Mouse (Mus musculus): ENCODE data around the gene Arpp21. TPM values are rescaled to one million over a fixed set of nuclear protein-coding genes. Genes with fewer than 3 reads are reported as not detected.

Gene Arpp21
- total RNA-seq, 2 experiments from 2014 or later: 0.05 to 0.54 TPM

DNA sequence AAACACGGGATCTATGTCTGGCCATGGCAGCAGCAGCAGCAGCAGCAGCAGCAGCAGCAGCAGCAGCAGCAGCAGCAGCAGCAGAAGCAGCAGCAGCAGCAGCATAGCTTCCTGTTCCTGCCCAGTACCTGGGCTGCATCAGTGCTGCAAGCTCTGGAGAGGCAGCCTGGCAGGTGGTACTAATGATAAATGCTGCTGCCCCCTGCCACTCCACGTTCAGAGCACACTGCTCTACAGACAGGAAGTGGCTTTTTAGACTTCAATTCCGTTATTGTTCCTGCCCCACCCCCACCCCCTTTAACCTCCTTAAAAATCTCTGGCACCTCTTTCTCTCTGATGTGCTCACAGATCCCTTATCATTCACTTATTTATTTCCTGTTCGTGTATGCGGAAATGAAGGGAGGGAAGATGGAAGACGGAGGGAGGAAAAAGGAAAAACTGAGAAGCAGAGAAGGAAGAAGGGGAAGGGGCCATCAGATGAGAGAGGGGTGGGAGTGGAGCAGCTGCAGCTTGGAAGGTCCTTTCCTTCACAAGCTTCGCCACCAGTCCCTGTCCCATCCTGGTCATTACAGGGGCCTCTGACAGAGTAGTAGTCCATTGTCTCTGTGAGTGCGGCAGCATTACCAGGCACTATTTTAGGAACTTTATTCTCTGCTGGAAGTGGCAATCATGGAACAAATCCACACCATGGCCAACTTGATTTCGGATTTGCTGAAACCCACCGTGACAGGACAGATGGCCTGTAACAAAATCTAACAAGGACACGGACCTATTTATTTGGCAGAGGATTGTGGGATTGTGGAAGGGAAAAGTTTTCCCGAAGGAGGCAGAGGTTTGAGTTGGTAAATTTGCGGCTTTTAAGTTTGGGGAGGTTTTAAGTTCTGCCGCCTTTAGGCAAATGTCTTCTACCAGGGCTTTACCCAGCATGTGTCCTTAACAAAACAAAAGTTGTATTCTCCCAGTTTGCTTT, 49.1 kb downstream of the Arpp21 start:
- ATAC-seq (replicated peaks; ENCODE audit: poor library complexity, severe bottlenecking): peak; percentile 79

DNA sequence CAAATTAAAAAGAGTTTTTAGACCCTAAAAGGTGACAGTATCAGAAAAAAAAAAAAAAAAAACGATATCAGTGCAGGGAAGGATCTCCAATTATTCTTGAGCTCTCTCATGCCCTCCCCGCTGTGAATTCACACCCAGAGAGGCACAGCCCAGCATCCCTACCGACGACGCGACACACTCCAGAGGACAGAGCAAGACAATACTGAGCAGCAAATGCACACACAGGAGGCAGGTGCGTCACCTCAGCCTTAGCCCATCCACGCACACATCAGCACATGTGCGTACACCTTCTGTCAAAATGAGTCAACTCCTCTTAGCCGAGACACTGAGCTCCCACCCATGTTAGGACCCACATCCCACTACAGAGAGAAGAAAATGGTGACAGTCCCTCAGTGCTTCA, 50.0 kb downstream of the Arpp21 start:
- ATAC-seq (replicated peaks; ENCODE audit: poor library complexity, severe bottlenecking): no peak

GRCm38 (mm10) chr9:112182738-112183137, 53.0 kb downstream of the Arpp21 start:
- ATAC-seq (replicated peaks; ENCODE audit: poor library complexity, severe bottlenecking): peak; percentile 44

DNA sequence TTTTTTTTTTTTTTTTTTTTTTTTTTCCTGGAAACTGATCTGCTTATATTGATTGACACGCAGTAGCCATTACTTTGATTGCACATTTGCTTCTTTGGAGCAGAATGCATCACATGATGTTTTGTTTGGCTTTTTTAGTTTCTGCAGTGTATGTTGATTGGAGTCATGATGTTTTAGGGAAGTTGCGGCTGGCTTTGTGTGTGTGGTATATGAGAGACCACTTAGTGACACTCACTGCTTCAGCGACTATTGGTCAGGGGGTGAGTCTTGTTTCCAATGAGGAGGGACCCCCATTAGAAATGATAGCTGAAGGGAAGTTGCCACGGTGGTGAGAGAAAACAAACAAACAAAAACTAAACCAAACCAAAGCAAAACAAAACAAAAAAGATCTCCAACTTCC, 55.7 kb downstream of the Arpp21 start:
- ATAC-seq (replicated peaks; ENCODE audit: poor library complexity, severe bottlenecking): peak; percentile 95

- ATAC-seq (replicated peaks; ENCODE audit: poor library complexity, severe bottlenecking): no peak; the same call in 1 of the 2 replicates
These were observed 57.3 kb downstream of the Arpp21 start for GRCm38 (mm10) chr9:112178438-112178837.

GRCm38 (mm10) chr9:112177569-112177968, 58.2 kb downstream of the Arpp21 start:
- ATAC-seq (replicated peaks; ENCODE audit: poor library complexity, severe bottlenecking): no peak

- ATAC-seq (replicated peaks; ENCODE audit: poor library complexity, severe bottlenecking): no peak
These were observed 59.4 kb downstream of the Arpp21 start for GRCm38 (mm10) chr9:112176317-112176716.

GRCm38 (mm10) chr9:112174407-112175357, 61.1 kb downstream of the Arpp21 start:
- ATAC-seq (replicated peaks; ENCODE audit: poor library complexity, severe bottlenecking): peak; percentile 57

GRCm38 (mm10) chr9:112173778-112174177, 62.0 kb downstream of the Arpp21 start:
- no peak for ATAC-seq (replicated peaks; ENCODE audit: poor library complexity, severe bottlenecking)

DNA sequence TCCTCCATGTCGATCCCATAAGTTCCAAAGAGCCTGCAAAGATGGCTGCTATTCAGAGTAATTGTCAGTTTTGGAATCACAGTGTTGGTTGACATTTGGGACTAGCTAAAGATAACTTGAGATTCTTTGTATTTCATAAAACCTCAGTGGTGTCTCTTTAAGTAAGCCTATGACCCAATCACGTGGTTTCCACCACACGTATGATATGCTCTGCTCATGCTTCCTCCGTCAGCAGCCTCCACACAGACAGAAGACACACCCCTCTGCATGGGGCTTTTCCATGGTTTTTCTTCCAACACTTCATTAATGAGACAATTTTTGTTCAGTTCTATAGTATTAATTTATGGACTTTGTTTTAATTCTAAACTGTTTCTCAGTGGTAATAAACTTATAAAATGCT, 71.1 kb downstream of the Arpp21 start:
- peak; percentile 66 for ATAC-seq (replicated peaks; ENCODE audit: poor library complexity, severe bottlenecking)

GRCm38 (mm10) chr9:112160981-112161380, 74.8 kb downstream of the Arpp21 start:
- ATAC-seq (replicated peaks; ENCODE audit: poor library complexity, severe bottlenecking): no peak

DNA sequence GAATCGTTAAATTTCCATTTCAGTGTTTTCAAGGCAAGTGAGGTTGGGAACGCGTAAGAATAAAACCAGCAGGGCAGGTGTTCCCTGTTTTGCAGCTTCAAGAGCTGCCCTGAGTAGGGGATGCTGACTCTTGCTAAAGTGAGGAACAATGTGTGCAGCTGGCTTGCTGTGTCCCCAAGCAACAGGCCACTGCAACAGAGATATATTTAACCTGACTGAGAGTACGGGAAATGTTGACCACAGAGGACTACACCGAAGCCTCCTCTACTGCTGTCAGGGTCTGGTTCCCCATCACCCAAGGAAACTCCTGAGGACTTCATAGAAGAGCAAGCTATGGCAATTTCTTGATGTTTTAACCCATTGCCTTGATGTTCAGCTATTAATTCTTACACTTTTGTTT, 81.8 kb downstream of the Arpp21 start:
- no peak; the same call in 1 of the 2 replicates for ATAC-seq (replicated peaks; ENCODE audit: poor library complexity, severe bottlenecking)

DNA sequence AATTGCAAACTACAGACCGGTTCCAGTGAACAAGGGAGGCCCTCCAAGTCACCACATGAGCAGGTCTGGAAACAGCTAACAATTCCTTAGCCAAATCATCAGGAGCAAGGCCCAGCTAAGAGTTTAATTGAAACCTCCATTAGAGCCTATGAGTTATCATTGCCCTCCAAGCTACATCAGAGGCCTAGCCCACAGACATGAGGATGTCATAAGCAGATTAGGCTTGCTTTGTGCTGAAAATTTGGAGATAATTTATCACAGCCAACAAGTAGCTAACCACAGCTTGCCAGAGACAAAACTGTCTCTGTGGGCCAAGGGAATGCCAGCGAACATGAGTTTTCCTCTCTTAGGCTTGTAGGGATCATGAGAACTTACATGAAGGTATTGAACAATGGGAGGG, 83.0 kb downstream of the Arpp21 start:
- no peak for ATAC-seq (replicated peaks; ENCODE audit: poor library complexity, severe bottlenecking)

- ATAC-seq (replicated peaks; ENCODE audit: poor library complexity, severe bottlenecking): no peak
These were observed 84.6 kb downstream of the Arpp21 start for GRCm38 (mm10) chr9:112151177-112151576.

- 0 out of 2 replicates have a peak, but pooled peaks have one; percentile 22 for ATAC-seq (replicated peaks; ENCODE audit: poor library complexity, severe bottlenecking)
These were observed 95.1 kb downstream of the Arpp21 start for GRCm38 (mm10) chr9:112140658-112141057.

- ATAC-seq (replicated peaks; ENCODE audit: poor library complexity, severe bottlenecking): peak; percentile 35
These were observed 97.9 kb downstream of the Arpp21 start for GRCm38 (mm10) chr9:112137820-112138219.

DNA sequence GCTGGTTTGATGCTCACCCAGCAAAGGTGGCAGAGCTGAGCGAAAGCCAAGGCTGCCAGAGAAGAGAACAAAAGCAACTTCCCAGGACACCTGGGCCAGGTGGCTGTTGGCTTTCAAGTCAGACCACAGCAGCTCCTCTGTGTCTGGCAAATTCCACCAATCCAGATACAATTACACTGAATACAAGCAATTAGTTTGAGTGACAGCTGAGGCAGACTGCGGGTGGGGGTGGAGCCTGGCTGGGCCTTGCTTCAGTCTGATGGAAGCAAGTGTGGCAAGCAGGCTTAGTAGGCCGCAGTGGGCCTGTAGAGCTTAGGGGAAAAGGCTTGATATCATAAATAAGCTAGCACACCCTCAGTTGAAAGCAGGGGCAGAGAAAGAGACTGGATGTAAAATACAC, 104.9 kb downstream of the Arpp21 start:
- no peak for ATAC-seq (replicated peaks; ENCODE audit: poor library complexity, severe bottlenecking)

DNA sequence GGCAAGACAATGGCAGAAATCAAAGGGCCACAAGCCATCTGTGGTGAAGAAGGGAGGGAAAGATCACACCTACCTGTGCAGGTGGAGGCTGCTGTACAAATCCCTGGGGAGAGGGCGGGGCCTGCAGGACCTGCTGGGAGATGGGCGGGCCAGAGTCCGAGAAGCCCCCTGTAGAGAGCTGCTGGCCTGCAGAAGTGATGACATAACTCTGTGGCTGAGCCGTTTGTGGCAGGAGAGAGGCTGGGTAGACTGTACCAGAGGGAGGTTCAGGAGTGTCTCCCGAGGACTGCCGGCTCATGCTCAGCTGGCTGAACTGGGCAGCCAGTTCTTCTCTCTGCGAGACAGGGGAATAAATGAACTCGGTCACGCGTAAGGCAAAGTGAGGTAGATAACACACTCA, 111.1 kb downstream of the Arpp21 start:
- no peak for ATAC-seq (replicated peaks; ENCODE audit: poor library complexity, severe bottlenecking)

- ATAC-seq (replicated peaks; ENCODE audit: poor library complexity, severe bottlenecking): no peak
These were observed 111.6 kb downstream of the Arpp21 start for GRCm38 (mm10) chr9:112124184-112124583.

GRCm38 (mm10) chr9:112123421-112123828, 112.3 kb downstream of the Arpp21 start:
- ATAC-seq (replicated peaks; ENCODE audit: poor library complexity, severe bottlenecking): no peak

DNA sequence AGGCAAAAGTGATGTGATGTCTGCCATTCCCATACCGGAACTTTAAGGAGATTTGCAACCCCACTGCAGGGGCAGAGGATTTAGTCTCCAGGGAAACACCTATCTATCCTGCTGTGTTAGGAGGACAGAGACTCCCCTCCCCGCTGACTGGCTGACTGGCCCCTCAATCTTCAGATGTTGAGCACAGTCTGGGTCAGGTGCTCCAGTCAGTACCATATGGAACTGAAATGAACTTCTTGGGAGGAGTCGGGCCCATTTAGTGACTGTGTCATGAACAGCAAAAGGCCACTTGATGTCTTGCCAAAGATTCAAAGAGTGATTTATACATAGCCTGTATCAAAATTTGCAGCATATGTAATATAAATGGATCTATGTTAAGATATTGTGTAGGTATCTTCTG, 116.2 kb downstream of the Arpp21 start:
- ATAC-seq (replicated peaks; ENCODE audit: poor library complexity, severe bottlenecking): no peak

All from granulocyte monocyte progenitor cell, adult 5-6 weeks (primary cell).